Mouse (Mus musculus) lung, adult 2 months (tissue): ENCODE measurements at regions not wholly inside any gene's neighbourhood (a gene's known extent, or its start where the extent isn't known, plus 50 kb on each side); places are given as distances from the start of the nearest gene placed in this dataset.

Source experiments
- DNase-seq: peaks from one replicate; pipeline ENCODE4 v3.0.0; 2022
- H3K4me1 ChIP-seq: fragments of 200-500 bp; 2 replicates; pipeline ENCODE4 v1.6.1; 2011; ENCODE audit warnings: low read length; ENCODE audit not compliant: control insufficient read depth, insufficient read depth
- H3K4me3 ChIP-seq: fragments of 200-500 bp; replicated peaks from 2 replicates; pipeline ENCODE3; 2011; ENCODE audit warnings: low read depth, mild to moderate bottlenecking, control low read depth, low read length; ENCODE audit errors: extremely low read depth
- CTCF ChIP-seq: fragments of 200-500 bp; IDR thresholded peaks from 2 replicates; pipeline ENCODE4 v1.5.1; 2011; ENCODE audit warnings: mild to moderate bottlenecking, low read length, control low read depth; ENCODE audit not compliant: insufficient read depth
- POLR2A ChIP-seq: fragments of 200-500 bp; IDR thresholded peaks from 2 replicates; pipeline ENCODE4 v1.6.1; 2011; ENCODE audit warnings: low read depth, mild to moderate bottlenecking, control low read depth, low read length, borderline replicate concordance; ENCODE audit errors: extremely low read depth
- WGBS: fragments of 180-500 bp; shearing (Covaris S2); methylation state at CpG from one replicate; pipeline ENCODE4 v1.1.7; 2018; 5-methylcytosine and 5-hydroxymethylcytosine counted together

- no peak for DNase-seq
- peaks cover 2% of the 10 kb centered on the region; the same call in 1 of the 2 replicates for H3K4me1 ChIP-seq
- TF ChIP-seq CTCF (no peak), POLR2A (no peak)
- WGBS = 53% methylated on average over 19 of the region's 19 CpGs
- H3K4me3 ChIP-seq = no peak overlapping the region
These were observed 68.2 kb upstream of the Rapgef5 start for GRCm38 (mm10) chr12:117447843-117448728.

- TF ChIP-seq POLR2A (no peak), CTCF (no peak)
- WGBS = 95% methylated on average over 2 of the region's 2 CpGs
These were observed 67.2 kb upstream of the Rapgef5 start for GRCm38 (mm10) chr12:117449080-117449479.

GRCm38 (mm10) chr12:117450106-117450505, 66.2 kb upstream of the Rapgef5 start:
- Histone ChIP-seq H3K4me3 (no peak overlapping the region), H3K4me1 (peaks cover 2% of the 10 kb centered on the region; the same call in 1 of the 2 replicates)
- TF ChIP-seq POLR2A (no peak), CTCF (no peak)
- no peak for DNase-seq

More at GRCm38 (mm10) chr12:117449080-117449479, 67.2 kb upstream of the Rapgef5 start:
- Histone ChIP-seq H3K4me1 (peaks cover 2% of the 10 kb centered on the region; the same call in 1 of the 2 replicates), H3K4me3 (no peak overlapping the region)
- DNase-seq = no peak

- WGBS = 74% methylated on average over 3 of the region's 3 CpGs
- TF ChIP-seq CTCF (no peak), POLR2A (no peak)
- Histone ChIP-seq H3K4me1 (peaks cover 2% of the 10 kb centered on the region; the same call in 1 of the 2 replicates), H3K4me3 (no peak overlapping the region)
- no peak for DNase-seq
These were observed 65.4 kb upstream of the Rapgef5 start for GRCm38 (mm10) chr12:117450871-117451270.

- 73% methylated on average over 4 of the region's 4 CpGs for whole genome bisulfite sequencing
- H3K4me1 ChIP-seq = peaks cover 2% of the 10 kb centered on the region; the same call in 1 of the 2 replicates
- no peak for DNase-seq
These were observed 64.8 kb upstream of the Rapgef5 start for GRCm38 (mm10) chr12:117451441-117451840.

GRCm38 (mm10) chr12:117455800-117456199, 60.5 kb upstream of the Rapgef5 start:
- WGBS = 57% methylated on average over 7 of the region's 7 CpGs
- no peak for TF ChIP-seq POLR2A
- no peak for TF ChIP-seq CTCF
- Histone ChIP-seq H3K4me1 (no peaks in the 10 kb centered on the region), H3K4me3 (no peak overlapping the region)
- DNase-seq = no peak

More at GRCm38 (mm10) chr12:117451441-117451840, 64.8 kb upstream of the Rapgef5 start:
- TF ChIP-seq POLR2A = no peak
- TF ChIP-seq CTCF = peak; percentile 16; the same call in 1 of the 2 replicates
- H3K4me3 ChIP-seq = no peak overlapping the region

- 14% methylated on average over 9 of the region's 9 CpGs for WGBS
- DNase-seq = no peak
- no peak for TF ChIP-seq POLR2A
- no peak for TF ChIP-seq CTCF
- Histone ChIP-seq H3K4me1 (no peaks in the 10 kb centered on the region), H3K4me3 (no peak overlapping the region)
These were observed 57.9 kb upstream of the Rapgef5 start for GRCm38 (mm10) chr12:117458132-117459070.

GRCm38 (mm10) chr12:117459541-117459940, 56.7 kb upstream of the Rapgef5 start:
- no peak for DNase-seq
- 72% methylated on average over 4 of the region's 4 CpGs for WGBS
- TF ChIP-seq POLR2A = no peak
- no peak for TF ChIP-seq CTCF

GRCm38 (mm10) chr12:117465206-117465605, 51.1 kb upstream of the Rapgef5 start:
- Histone ChIP-seq H3K4me3 (no peak overlapping the region), H3K4me1 (peaks cover 2% of the 10 kb centered on the region; the same call in 1 of the 2 replicates)
- 83% methylated on average over 3 of the region's 3 CpGs for WGBS
- DNase-seq = no peak
- TF ChIP-seq POLR2A = no peak
- peak; percentile 14; the same call in 1 of the 2 replicates for TF ChIP-seq CTCF

More at GRCm38 (mm10) chr12:117459541-117459940, 56.7 kb upstream of the Rapgef5 start:
- no peak overlapping the region for H3K4me3 ChIP-seq
- H3K4me1 ChIP-seq = no peaks in the 10 kb centered on the region

- no peak for TF ChIP-seq POLR2A
- no peak for TF ChIP-seq CTCF
- Histone ChIP-seq H3K4me3 (no peak overlapping the region), H3K4me1 (peaks cover 2% of the 10 kb centered on the region; the same call in 1 of the 2 replicates)
- no peak for DNase-seq
- 33% methylated on average over 7 of the region's 7 CpGs for WGBS
These were observed 50.3 kb upstream of the Rapgef5 start for GRCm38 (mm10) chr12:117465998-117466397.
